Mouse (Mus musculus): ENCODE measurements at regions not wholly inside any gene's neighbourhood (a gene's known extent, or its start where the extent isn't known, plus 50 kb on each side); places are given as distances from the start of the nearest gene placed in this dataset.

DNA sequence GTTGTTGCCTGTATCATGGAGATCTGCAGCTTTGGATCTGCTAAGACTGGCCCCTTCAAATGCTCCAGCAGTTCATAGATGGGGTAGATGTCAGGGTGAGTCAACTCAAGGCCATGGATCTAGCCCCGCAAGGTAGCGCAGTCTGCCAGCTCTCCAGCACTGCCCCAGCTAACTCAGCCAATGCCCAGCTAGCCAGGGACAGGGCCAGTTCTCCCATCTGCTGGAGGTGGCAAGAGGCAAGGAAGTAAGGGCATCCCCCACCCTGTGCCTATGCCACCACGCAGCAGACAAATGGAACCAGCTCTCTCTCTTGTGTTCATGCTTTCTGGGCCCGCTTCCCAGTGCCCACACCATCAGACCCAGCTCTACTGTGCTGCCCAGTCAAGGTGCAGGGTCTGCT, 102.5 kb downstream of the Foxb1 start:
- DNase-seq: no peak

DNA sequence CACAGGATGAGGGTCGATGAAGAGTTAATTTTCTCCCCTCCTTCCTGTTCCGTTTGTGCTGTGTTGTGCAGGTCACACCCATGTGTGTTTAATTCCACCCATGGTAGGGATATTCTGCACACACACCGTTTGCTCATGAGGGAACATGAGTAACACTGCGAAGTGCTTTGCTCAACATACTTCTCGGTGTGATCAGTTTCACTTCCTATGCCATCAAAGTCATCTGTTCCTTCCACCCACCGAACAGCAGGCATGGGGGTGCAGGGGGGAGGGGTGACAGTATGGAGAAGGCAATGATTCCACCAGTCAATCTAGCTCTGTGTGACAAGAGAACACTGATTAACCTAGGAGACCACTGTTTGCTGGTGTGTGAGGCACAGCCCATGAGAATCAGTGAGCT, 104.7 kb downstream of the Foxb1 start:
- DNase-seq: no peak

- DNase-seq: no peak
Measured at GRCm38 (mm10) chr9:69652106-69652505, 108.6 kb downstream of the Foxb1 start.

DNA sequence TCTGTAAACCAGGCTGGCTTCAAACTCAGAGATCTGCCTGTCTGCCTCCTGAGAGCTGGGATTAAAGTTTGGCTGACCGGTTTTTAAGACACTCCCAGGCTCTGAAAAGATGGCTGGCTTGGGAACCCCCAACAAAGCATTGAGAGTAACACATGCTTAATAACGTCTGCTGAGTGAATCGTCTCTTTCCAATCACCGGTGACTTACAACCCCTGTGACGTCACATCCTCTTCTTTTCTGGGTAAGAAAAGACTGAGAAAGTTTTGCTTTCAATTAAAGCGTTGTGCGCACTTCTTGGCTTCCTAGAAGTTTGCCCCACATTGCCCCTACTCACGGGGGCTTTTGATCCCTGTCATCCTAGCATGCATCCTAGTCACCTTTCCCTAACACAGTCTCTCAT, 109.1 kb downstream of the Foxb1 start:
- no peak for DNase-seq

- no peak for DNase-seq
Measured at GRCm38 (mm10) chr9:69642591-69642990, 118.1 kb downstream of the Foxb1 start.

DNA sequence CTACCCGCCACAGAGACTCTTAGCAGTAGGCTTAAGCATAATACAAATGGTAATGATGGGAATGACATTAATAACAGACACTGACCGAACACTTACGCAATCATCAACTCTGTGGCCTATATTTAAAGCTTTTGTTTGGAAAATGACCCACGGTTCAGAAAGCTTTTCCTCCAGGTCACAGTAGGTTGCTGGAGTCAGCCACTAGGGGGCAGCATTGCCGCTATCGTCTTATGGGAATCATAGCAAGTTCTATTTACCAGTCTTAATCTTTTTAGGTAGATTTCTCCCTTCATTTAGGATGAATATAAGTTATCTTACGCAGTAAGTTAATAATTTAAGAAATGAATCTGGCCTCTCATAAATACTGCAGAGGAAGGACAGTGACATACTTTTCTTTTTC, 137.4 kb downstream of the Foxb1 start:
- peak; percentile 89 to 90 for DNase-seq

DNA sequence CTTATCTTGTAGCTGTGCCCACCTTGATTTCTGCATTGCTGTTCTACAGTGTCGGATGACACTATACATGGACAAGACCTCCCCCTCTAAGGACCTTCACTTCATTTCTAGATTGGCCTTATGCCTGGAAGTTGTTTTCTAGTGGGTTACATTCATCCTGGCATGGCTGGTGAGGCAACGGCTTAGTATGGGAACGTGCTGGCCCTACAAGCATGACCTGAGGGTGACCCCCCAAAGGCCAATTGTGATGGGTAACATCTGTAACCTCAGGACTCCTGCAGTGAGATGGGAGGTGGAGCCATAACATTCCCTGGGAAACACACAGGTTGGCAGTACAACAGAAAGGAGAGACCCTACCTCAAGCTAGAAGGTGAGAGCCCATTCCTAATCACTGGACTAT, 139.7 kb downstream of the Foxb1 start:
- no peak for DNase-seq

DNA sequence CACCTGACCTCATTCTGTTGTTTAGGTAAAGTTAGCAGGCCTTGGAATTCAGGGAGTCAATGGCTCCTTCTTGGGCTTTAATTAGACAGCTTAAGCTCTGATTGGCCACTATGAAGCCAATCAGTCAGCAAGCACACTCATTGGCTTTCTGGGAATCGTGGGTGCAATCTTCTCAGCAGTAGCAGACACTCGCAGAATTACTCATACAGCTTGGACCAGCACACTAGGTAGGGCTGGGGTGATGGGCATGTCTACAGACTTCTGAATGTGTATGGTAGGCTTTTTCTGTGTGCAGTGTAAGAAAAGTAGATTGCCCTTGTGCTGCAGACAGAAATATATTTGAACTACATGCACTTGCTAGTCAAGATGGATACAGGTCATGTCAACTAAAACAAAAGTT, 143.4 kb downstream of the Foxb1 start:
- DNase-seq: no peak

- DNase-seq: no peak
Measured at GRCm38 (mm10) chr9:69597472-69597871, 144.1 kb downstream of the Anxa2 start.

- no peak for DNase-seq
Measured at GRCm38 (mm10) chr9:69592329-69593062, 139.1 kb downstream of the Anxa2 start.

- DNase-seq: no peak
Measured at GRCm38 (mm10) chr9:69588846-69589245, 135.4 kb downstream of the Anxa2 start.

DNA sequence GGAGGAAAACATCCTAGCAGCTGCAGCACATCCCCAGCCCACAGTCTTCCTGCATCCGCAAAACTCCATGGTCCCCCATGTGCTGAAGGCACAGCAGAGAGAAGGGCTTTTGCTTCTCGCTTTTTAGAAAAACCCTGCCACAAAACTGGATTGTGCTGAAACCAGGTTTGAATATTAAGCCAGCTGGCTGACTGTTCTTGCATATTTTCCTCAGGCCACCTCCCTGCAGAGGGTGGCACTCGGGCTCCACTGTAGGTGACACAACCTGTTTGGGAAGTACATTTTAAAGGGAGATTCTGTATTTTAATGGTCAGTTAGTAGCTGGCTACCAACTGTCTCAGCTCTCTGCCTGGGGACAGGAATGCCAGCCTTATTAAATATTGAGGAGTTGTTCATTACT, 133.7 kb downstream of the Anxa2 start:
- no peak for DNase-seq

DNA sequence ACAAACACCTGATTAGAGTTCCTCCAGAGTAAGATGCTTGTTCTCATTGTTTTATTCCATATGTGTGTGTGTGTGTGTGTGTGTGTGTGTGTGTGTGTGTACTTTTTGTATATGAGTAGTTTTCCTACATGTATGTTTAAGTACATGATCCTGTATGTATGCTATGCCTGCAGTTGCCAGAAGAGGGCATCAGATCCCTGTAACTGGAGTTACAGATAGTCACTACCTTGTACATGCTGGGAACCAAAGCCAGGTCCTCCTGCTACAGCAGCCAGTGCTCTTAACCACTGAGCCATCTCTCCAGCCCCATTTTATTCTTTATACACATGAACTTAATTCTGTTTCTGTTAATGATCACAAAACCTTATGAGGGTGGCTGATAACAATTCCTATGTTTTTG, 127.8 kb downstream of the Anxa2 start:
- DNase-seq: peak; percentile 10 to 15

DNA sequence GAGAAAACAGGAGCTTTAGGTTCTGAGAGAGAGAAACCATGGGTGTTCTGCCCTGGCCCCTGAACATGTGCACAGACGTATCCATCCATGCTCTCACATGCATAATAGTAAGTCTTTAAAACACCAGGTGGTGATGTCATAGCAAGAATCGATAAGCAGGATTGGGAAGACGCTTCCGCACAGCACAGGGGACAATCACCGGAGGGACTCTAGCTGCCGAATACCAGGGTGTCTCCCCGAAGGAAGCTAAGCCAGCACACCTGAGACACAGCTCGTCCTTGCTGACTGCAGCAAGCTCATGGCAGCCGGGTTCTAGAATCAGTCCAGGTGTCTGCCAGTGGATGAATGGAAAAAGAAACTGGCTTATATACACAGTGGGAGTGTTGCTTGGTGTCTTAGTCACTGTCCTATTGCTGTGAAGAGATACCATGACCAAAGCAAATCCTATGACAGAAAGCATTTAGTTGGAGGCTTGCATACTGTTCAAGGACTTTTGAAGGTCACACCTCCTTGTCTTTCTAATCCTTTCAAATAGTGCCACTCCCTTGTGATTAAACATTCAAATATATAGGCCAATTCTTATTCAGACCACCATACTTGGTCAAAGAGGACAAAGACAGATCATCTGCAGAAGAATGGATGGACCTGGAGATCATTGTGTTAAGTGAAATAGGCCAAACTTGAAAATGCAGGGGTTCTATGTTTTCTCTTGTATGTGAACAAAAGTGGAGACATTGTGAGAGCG, 124.4 kb downstream of the Anxa2 start:
- DNase-seq: no peak

- DNase-seq: no peak
Measured at GRCm38 (mm10) chr9:69575386-69575785, 122.0 kb downstream of the Anxa2 start.

- DNase-seq: peak; percentile 25 to 34
Measured at GRCm38 (mm10) chr9:69568631-69569230, 115.3 kb downstream of the Anxa2 start.

DNA sequence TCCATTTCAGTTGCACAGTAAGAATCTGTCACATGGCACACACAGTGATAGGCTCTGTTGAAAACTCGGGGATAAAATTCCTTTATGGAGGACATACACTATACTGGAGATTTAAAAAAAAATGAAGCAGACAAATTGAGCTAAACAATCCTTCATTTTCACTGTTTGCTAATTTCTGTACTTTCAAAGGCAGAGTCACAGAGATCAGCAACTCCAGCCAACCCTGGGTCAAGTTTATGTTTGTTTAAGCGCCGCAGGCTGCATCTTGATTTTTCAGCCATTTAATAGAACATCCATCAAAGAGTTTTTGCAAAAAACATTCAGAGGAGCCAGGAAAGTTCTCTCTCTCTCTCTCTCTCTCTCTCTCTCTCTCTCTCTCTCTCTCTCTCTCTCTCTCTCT, 114.8 kb downstream of the Anxa2 start:
- DNase-seq: peak; percentile 29 to 30

DNA sequence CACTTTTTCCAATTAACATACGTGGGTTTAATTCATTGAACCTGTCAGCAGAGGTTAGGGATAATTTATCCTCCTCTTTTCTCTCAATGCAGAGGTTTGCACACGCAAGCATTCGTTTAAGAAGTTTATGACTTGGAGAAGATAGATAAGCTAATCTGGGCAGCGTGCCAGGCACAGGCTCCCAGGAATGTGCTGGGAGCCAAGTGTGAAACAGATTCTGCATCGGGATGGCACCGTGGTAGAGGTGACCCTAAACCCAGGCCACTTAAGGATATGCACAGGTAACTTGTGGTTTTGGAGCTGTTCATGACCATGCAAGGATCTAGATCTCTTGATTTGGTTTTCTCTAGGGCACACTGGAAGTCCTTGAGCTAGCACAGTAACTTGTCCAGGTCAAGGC, 113.6 kb downstream of the Anxa2 start:
- peak; percentile 54 to 67 for DNase-seq

- DNase-seq: peak; percentile 53 to 54
Measured at GRCm38 (mm10) chr9:69543241-69543640, 89.8 kb downstream of the Anxa2 start.

Data from kidney, postnatal 4 days (tissue).